Mouse (Mus musculus) embryonic fibroblast, embryonic 13.5 days (primary cell): ENCODE data around the gene Dhx35.

Experiments used
- CTCF ChIP-seq: IDR thresholded peaks from 2 replicates; pipeline ENCODE4 v1.5.1; 2011; ENCODE audit warnings: mild to moderate bottlenecking, control low read depth, low read length, moderate library complexity, borderline replicate concordance; ENCODE audit not compliant: insufficient read depth
- POLR2A ChIP-seq: IDR thresholded peaks from 2 replicates; pipeline ENCODE4 v1.6.1; 2011; ENCODE audit warnings: low read depth, mild to moderate bottlenecking, control low read depth, low read length, moderate library complexity

- TF ChIP-seq POLR2A (no peak), CTCF (no peak)
Measured at GRCm38 (mm10) chr2:158833221-158833620, 38.6 kb downstream of the Dhx35 start.
